Mouse (Mus musculus): ENCODE measurements around the gene Klhl6.

Klhl6 gene

DNA sequence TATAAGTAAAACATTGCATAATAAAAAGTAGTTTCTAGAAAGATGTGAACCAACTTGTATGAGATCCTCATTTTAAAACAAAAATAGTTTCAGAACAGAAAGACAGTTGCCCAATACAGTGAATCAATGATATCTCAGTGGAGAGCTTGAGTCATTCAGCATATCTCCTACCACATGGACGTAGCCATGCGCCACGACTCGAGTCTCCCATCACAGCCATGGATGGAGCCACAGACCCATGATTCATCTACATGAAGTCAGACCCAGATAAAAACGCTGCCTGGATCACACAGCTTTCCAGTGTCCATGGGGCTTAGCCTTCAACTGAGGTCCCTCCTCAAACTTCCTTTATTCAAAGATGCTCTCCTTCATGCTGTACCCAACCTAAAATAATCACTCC is 13.3 kb downstream of the Klhl6 start:
- DNase-seq (ENCODE audit: low spot score in 2 of 2) = no peak

DNA sequence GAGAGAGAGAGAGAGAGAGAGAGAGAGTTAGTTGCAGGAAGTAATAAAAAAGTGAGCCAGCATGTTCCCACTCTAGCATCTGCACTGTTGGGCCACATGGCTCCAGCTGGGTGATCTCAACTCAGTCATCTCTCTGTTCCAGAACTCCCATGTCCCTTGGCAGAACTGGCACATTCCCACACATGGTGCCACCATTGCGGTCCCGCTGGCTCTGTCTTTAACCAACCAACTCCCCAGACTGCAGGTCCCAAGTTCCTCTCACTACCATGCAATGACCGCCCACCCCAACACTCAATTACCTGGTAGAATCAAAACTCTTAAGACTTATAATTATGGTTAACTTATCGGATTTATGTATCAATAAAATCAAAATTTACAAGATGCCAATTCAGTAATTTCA is 14.2 kb downstream of the Klhl6 start:
- DNase-seq (ENCODE audit: low spot score in 2 of 2) = no peak

DNA sequence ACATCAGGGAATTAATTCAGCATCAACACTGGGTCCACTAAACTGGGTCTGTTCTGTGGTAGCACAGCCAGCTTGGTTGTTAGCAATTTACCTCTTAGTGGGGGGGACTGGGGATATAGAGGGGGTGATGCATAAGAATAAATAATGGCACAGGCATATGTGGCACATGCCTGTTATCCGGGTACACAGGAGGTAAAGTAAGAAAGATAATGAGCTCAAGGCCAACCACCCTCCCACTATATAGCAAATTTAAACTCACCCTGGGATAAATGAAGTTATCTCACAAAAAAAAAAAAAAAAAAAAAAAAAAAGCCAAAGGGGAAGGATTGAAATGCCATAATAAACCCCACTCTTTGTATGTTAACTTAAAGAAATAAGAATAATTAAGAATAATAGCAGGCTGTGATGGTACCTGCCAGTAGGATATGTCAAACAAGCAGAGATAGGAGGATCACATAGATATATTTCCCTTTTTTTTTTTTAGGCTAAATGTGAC is 14.9 kb downstream of the Klhl6 start:
- no peak for DNase-seq (ENCODE audit: low spot score in 2 of 2)

DNA sequence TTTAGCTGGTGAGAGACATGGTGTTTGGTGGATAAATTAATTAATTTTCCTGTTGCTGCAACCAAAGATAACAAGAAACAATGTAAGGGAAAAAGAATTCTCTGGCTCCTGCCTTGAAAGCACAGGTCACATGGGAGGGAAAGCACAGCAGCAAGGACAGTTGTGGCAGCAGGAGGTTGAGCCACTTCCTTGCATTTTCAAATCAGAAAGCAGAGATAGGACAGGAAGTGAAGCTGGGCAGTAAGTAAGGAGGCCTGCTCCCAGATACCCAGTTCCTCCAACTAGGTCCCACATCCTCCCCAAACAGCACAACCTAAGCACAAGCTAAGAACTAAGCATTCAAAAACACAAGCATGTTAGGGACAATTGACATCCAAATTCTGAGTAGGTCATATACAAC is 15.9 kb downstream of the Klhl6 start:
- DNase-seq (ENCODE audit: low spot score in 2 of 2) = no peak

DNA sequence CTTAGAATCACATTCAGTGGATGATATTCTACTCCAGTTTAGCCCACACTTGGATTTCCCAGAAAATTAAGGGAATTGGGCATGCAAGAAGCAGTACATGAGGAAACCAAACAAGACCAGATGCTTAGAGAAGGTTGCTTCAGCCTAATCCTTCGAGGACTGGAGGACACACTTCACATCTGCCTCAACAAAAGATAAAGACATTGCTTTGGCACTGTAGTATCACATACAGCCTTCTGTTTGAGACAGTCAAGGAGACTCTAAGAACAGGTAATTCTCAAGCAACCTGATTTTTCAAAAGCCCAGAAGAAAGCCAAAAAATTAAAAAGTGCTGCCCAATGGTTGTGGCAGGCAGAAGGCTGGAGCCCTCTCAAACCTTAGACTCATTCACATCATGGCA is 16.4 kb downstream of the Klhl6 start:
- DNase-seq (ENCODE audit: low spot score in 2 of 2) = no peak

DNA sequence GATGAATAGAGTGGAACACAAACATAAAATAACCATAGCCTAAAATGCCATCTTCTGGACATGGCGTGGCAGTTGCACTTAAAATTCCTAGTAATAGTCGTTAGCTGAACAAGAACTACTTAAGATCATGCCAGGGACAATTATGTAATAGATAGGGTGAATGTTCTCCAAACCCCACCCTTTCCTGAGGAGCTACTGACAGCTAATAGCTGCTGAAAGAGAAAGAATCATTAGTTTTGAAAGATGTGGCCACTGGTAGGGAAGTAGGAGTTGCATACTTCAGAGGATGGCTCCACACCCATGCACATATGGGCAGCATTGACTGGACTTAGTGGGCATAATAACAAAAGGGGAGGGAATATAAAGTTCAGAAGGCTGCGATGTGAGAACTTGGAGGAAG is 19.9 kb downstream of the Klhl6 start:
- no peak for DNase-seq (ENCODE audit: low spot score in 2 of 2)

DNA sequence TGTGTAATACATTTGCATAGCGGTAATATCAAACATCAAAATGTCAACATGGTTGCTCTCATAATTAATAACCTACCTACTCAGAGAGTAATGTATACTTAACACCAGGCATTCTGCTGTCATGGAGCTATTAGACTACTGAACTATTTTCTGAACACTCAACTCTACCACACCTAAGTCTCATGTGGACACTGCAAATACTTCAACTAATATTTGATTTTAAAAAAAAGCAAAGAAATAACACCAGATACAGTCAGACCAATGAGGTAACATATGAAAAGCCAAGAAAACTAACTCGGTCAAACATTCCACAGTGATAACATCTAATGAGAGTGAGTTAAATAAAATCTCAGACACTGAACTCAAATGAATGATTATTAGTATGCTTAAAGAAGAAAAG is 21.8 kb downstream of the Klhl6 start:
- no peak for DNase-seq (ENCODE audit: low spot score in 2 of 2)

DNA sequence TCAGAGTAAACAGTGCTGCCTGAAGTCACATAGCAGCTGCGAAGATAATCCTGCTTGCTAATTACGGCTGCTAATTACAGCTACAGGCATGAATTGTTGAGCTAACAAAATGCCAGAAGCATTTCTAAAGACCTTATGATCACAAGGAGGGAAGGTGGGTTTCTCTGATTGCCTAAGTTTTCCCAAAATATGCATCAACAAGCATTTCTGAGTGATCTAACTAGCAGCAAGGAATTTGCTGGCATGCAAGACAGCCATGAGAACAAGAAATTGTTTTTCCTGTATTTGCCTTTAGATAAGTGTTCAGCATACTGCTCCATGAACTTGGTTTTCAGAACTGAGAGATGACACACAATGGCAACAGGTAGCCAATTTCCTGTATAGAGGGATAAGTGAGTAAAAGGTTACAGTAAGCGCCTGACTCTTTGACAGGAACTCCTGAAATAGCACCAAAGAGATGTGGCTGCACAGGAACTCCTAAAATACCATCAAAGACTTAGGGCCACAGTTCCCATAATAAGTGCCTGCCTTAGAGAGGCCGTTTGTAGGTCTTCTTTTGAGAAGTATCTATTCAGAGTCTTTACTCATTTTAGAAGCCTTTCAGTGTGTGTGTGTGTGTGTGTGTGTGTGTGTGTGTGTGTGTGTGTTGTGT is 22.3 kb downstream of the Klhl6 start:
- no peak for DNase-seq (ENCODE audit: low spot score in 2 of 2)

DNA sequence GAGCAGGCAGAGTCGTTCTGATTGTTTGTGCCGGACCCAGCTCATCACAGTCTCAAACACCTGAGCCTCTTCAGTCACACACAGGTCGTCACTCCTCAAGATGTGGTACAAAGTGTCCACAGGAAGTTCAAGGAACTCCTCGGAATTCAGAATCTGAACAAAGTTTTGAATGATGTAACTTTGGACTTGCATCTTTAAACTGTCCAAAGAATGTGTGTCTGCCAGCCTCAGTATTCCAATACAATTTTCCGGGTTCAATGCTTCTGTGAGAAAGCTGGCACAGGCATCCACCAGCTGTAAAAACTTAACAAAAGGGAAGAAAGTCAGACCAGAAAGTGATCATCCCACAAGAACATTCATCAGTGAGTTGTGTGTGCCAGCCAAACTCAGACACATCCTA is 25.8 kb downstream of the Klhl6 start:
- DNase-seq (ENCODE audit: low spot score in 2 of 2) = no peak

DNA sequence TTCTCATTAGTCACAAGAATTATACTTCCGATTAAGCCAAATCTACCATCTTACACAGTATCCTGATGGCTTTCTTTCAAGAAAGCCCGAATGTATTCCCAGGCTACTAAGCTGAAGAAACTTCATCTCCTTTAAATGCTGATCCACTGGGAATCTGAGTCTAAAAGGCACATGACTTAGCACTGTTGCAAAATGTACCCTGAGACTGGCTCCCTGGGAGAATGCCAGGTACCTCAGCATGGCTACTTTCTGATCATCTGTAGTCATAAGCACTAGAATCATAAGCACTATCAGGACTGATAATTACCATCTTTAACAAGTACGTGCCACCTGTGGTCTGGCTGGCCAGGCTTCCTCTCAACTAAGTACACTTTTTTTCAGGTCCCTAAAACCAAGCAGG is 35.5 kb downstream of the Klhl6 start:
- DNase-seq (ENCODE audit: low spot score in 2 of 2) = no peak

DNA sequence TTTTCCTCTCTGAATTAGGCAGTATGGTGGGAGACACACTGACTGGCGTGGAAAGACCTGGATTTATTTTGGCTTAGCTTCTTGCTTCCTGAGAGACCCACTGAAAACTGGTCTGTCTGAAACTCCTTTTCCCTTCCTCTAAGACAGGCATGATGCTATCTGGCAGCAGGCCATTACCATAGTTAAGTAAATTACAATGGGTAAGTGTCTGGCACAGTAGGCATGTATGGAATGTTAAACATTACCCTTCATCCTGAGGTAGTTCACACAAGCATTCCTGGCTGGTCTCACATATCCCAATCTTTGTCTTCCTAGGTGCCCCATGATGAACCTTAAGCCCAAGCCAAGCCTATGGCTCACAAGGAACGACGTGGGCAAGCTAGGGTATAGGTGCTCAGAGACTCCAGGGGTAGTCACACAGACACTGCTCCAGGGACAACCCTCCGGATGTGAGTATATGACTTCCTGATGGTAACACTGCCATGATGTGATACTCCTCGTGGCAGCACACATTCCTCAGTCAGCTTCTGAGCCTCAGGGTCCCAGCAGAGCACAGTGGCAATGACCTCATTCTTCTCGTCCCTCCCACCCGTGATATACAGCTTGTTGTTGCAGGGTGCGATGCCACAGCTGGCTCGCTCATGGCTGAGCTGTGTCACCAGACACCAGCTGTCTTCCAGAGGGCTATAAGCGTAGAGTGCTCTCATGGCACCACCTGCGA is 36.1 kb downstream of the Klhl6 start:
- no peak for DNase-seq (ENCODE audit: low spot score in 2 of 2)

DNA sequence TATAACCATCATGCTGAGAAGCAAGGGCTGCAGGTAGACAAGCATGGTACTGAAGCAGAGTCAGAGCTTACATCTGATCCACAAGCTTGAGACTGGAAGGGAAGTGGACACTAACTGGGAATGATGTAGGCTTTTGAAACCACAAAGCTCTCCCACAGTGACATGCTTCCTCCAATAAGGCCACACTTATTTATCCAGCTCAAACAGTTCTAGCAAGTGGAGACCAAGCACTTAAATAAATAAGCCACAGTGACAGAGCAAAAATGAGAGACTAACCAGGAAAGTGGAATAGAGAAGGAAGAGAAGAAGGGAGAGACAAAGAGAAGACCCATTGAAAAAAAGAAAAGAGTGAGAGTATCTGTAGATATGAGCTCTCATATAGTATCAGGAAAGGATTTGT is 62.0 kb downstream of the Klhl6 start:
- DNase-seq (ENCODE audit: low spot score in 2 of 2) = no peak

DNA sequence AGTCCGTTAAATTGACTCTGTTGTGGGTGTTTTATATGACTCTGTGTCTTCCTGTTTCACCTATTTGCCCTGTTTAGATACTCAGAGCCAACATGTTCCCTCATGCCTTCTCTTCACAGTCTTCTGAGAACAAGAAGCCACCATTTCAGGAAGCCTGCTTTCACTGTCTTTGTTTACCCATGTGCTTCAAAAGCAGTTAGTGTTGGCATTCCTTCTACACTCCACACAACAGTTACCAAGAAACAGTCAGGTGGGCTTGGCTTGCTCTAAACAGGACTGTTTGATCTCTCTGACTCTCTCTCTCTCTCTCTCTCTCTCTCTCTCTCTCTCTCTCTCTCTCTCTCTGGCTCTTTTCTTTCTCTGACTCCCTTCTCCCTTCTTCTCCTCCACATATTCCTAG is 64.6 kb downstream of the Klhl6 start:
- DNase-seq (ENCODE audit: low spot score in 2 of 2) = no peak

DNA sequence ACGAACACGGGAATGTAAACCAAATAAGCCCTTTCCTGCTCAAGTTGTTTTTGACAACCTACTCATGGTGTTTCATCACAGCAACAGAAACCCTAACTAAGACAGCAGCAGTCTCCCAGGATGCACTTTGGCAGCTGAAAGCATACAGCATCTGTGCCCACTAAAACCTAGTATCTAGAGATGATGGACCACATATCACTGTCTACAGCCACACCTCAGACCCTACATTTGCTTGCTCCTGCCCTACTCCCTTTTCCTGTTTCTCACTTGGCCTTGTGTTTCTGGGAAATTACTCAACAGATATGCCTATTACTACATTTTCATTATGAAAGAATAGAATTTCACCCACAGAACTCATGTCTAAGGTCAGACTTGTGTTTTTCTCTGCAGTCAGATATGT is 70.3 kb downstream of the Klhl6 start:
- DNase-seq (ENCODE audit: low spot score in 2 of 2) = no peak

DNA sequence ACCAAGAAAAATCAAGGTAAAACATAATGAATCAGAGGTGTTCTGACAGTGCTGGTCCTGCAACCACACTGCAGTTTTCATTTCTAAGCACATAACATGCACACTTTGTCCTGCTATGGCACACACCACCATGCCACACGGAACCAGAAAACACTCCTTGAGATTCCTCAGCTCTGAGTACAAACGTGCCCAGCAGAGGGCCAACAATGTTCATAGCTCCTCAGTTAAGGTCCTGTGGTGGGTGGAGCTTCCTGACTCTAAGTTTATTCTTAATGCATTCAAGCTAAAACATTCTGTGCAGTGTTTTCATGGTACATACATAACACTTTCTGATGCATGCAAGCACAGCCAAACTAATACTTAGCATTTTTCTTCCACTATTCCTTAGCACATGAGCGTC is 74.5 kb downstream of the Klhl6 start:
- DNase-seq (ENCODE audit: low spot score in 2 of 2) = no peak

DNA sequence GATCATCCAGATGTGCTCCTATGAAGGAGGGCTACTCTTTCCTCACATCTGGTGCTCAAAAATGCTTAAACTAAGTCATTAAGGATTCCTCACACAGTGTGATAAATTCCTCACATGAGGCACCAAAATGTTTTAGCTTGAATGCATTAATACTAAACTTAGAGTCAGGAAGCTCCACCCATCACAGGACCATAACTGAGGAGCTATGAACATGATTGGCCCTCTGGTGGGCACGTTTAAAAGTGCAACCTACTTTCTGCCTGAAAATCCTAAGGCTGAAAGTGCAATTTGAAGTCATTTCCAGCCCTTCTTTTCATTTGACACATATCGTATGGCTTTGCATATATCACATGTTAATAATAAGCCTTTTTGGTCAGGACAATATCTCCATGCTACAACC is 75.7 kb downstream of the Klhl6 start:
- peak in 1 of 2 experiments; percentile 24 for DNase-seq (ENCODE audit: low spot score in 2 of 2)

DNA sequence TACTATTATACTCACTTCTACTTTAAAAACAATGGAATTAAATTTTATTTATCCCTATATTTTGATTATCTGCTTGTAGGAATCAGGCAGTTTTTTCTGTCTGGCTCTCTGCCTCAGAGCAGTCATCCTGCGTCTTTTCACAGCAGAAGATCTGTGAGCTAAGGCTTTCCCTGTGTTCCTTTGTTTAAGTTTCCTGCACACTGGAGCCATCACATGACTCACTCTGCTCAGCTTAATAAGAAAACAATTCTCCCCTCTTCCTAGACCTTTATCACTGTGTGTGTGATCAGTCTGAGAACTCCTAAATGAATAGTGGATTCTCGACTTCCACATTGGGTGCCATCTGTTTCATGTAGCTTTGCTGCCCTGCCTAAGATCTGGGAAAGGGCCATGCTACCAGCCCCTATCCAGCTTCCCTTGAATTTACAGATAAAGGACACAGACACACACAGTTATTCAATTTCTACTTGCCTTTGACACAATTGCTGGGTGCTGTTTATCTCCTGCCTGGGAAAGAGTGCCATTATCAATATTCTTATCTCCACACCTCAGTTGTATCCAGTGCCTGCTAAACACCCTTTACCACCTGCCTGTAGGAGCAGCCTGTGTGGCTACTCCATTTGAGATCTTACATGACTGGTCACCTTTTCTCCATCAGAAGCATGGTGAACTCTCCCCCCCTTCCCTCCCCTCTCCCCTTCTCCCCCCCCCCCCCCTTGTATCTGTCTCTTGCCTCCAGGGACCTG is 77.9 kb downstream of the Klhl6 start:
- DNase-seq (ENCODE audit: low spot score in 2 of 2) = no peak

DNA sequence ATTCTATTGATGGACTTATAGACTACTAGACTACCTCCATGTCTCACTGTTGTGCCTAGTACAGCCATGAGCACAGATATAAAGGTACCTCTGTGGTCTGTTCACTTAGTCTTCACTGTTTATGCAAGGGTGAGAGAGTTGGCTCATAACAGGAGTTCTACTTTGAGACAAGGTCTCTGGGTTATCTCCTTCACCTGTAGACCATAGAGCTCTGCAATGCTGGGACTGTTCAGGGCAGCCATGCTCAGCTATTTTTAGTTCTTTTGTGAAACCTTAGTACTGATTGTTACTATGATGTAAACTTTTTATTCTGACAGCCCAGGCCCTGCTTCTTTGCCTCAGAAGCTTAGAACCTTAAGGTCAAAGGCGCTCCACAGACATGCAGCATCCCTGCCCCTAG is 79.0 kb downstream of the Klhl6 start:
- no peak for DNase-seq (ENCODE audit: low spot score in 2 of 2)

Measured in left cerebral cortex, adult 9 months (tissue).